Mouse (Mus musculus): ENCODE measurements around the gene Med24. TPM values are rescaled to one million over a fixed set of nuclear protein-coding genes. Genes with fewer than 3 reads are reported as not detected.

Gene Med24
- polyA plus RNA-seq, 1 experiment from 2014 or later: 63.8 TPM

- 54% methylated on average over 12 of the region's 12 CpGs for WGBS
- Histone ChIP-seq H3K4me2 (no peak overlapping the region), H3K4me1 (peaks cover 32% of the 10 kb centered on the region), H3K27me3 (no peaks in the 10 kb centered on the region), H3K36me3 (peaks cover 90% of the 10 kb centered on the region), H3K9ac (no peak overlapping the region), H3K9me3 (no peaks in the 10 kb centered on the region), H3K27ac (peak overlapping the region; percentile 3; the same call in 1 of the 2 replicates), H3K4me3 (no peak overlapping the region)
- no peak for ATAC-seq (ENCODE audit: insufficient number of reproducible peaks, insufficient read depth, low FRiP score, low TSS enrichment, low read depth)
Observed at GRCm38 (mm10) chr11:98710416-98711045, 18.7 kb downstream of the Med24 start.

GRCm38 (mm10) chr11:98709001-98709741 is 20.1 kb downstream of the Med24 start:
- Histone ChIP-seq H3K9ac (no peak overlapping the region), H3K4me2 (no peak overlapping the region), H3K27me3 (no peaks in the 10 kb centered on the region), H3K27ac (peak overlapping the region; percentile 78; the same call in 1 of the 2 replicates), H3K36me3 (peaks cover 90% of the 10 kb centered on the region), H3K9me3 (no peaks in the 10 kb centered on the region), H3K4me3 (no peak overlapping the region), H3K4me1 (peaks cover 32% of the 10 kb centered on the region)
- 84% methylated on average over 26 of the region's 26 CpGs for WGBS
- no peak for ATAC-seq (ENCODE audit: insufficient number of reproducible peaks, insufficient read depth, low FRiP score, low TSS enrichment, low read depth)

- H3K4me3 ChIP-seq: no peak overlapping the region
- peaks cover 32% of the 10 kb centered on the region for H3K4me1 ChIP-seq
- peaks cover 87% of the 10 kb centered on the region for H3K36me3 ChIP-seq
- H3K27me3 ChIP-seq: no peaks in the 10 kb centered on the region
- ATAC-seq (ENCODE audit: insufficient number of reproducible peaks, insufficient read depth, low FRiP score, low TSS enrichment, low read depth): no peak
- H3K27ac ChIP-seq: peak overlapping the region; percentile 78
- H3K9ac ChIP-seq: 0 out of 2 replicates have a peak overlapping the region, but pooled peaks have one; percentile 44
- peak overlapping the region; percentile 24; the same call in 1 of the 2 replicates for H3K4me2 ChIP-seq
- H3K9me3 ChIP-seq: no peaks in the 10 kb centered on the region
- 84% methylated on average over 19 of the region's 19 CpGs for WGBS
Observed at GRCm38 (mm10) chr11:98708282-98708956, 20.8 kb downstream of the Med24 start.

GRCm38 (mm10) chr11:98707401-98708281 is 21.6 kb downstream of the Med24 start:
- peaks cover 80% of the 10 kb centered on the region for H3K36me3 ChIP-seq
- H3K9ac ChIP-seq: 0 out of 2 replicates have a peak overlapping the region, but pooled peaks have one; percentile 44
- peak overlapping the region; percentile 78 for H3K27ac ChIP-seq
- H3K4me1 ChIP-seq: peaks cover 32% of the 10 kb centered on the region
- H3K9me3 ChIP-seq: no peaks in the 10 kb centered on the region
- peak overlapping the region; percentile 24; the same call in 1 of the 2 replicates for H3K4me2 ChIP-seq
- 65% methylated on average over 22 of the region's 22 CpGs for WGBS
- no peak overlapping the region for H3K4me3 ChIP-seq
- peak; percentile 48; the same call in 1 of the 2 replicates for ATAC-seq (ENCODE audit: insufficient number of reproducible peaks, insufficient read depth, low FRiP score, low TSS enrichment, low read depth)
- no peaks in the 10 kb centered on the region for H3K27me3 ChIP-seq

- Histone ChIP-seq H3K27ac (no peak overlapping the region), H3K36me3 (peaks cover 61% of the 10 kb centered on the region), H3K4me2 (no peak overlapping the region), H3K9ac (no peak overlapping the region), H3K27me3 (no peaks in the 10 kb centered on the region), H3K9me3 (no peaks in the 10 kb centered on the region), H3K4me1 (peaks cover 46% of the 10 kb centered on the region), H3K4me3 (no peak overlapping the region)
- ATAC-seq (ENCODE audit: insufficient number of reproducible peaks, insufficient read depth, low FRiP score, low TSS enrichment, low read depth): no peak
- WGBS: 86% methylated on average over 10 of the region's 10 CpGs
Observed at GRCm38 (mm10) chr11:98705021-98705420, 24.2 kb downstream of the Med24 start.

GRCm38 (mm10) chr11:98702323-98702722 is 26.9 kb downstream of the Med24 start:
- peaks cover 36% of the 10 kb centered on the region for H3K36me3 ChIP-seq
- ATAC-seq (ENCODE audit: insufficient number of reproducible peaks, insufficient read depth, low FRiP score, low TSS enrichment, low read depth): 0 out of 2 replicates have a peak, but pooled peaks have one; percentile 38
- no peak overlapping the region for H3K4me3 ChIP-seq
- no peak overlapping the region for H3K27ac ChIP-seq
- H3K9me3 ChIP-seq: no peaks in the 10 kb centered on the region
- H3K4me2 ChIP-seq: no peak overlapping the region
- no peak overlapping the region for H3K9ac ChIP-seq
- no peaks in the 10 kb centered on the region for H3K27me3 ChIP-seq
- WGBS: 75% methylated on average over 5 of the region's 5 CpGs
- peaks cover 19% of the 10 kb centered on the region for H3K4me1 ChIP-seq

GRCm38 (mm10) chr11:98701213-98701670 is 28.0 kb downstream of the Med24 start, which contains the start of gene Csf3:
Csf3 (plus strand) TSS chr11:98701263.
- 0 out of 2 replicates have a peak within 1 kb of the TSS, but pooled peaks have one; percentile 36 for H3K9ac ChIP-seq
- no peak for ATAC-seq (ENCODE audit: insufficient number of reproducible peaks, insufficient read depth, low FRiP score, low TSS enrichment, low read depth)
- no peak within 1 kb of the TSS for H3K27ac ChIP-seq
- no peaks in the 10 kb centered on the region for H3K9me3 ChIP-seq
- H3K4me3 ChIP-seq: no peak within 1 kb of the TSS
- H3K27me3 ChIP-seq: no peaks in the 10 kb centered on the region
- 32% methylated on average over 10 of the region's 10 CpGs for WGBS
- peaks cover 28% of the 10 kb centered on the region for H3K36me3 ChIP-seq
- H3K4me1 ChIP-seq: peaks cover 14% of the 10 kb centered on the region
- no peak within 1 kb of the TSS for H3K4me2 ChIP-seq

- no peak overlapping the region for H3K4me3 ChIP-seq
- no peaks in the 10 kb centered on the region for H3K9me3 ChIP-seq
- no peaks in the 10 kb centered on the region for H3K27me3 ChIP-seq
- peaks cover 14% of the 10 kb centered on the region for H3K4me1 ChIP-seq
- H3K27ac ChIP-seq: no peak overlapping the region
- H3K4me2 ChIP-seq: no peak overlapping the region
- ATAC-seq (ENCODE audit: insufficient number of reproducible peaks, insufficient read depth, low FRiP score, low TSS enrichment, low read depth): no peak
- peaks cover 28% of the 10 kb centered on the region for H3K36me3 ChIP-seq
- H3K9ac ChIP-seq: no peak overlapping the region
- WGBS: 42% methylated on average over 4 of the region's 4 CpGs
Observed at GRCm38 (mm10) chr11:98699911-98700310, 29.3 kb downstream of the Med24 start.

GRCm38 (mm10) chr11:98698849-98699640 is 30.2 kb downstream of the Med24 start:
- Histone ChIP-seq H3K4me1 (peaks cover 14% of the 10 kb centered on the region), H3K9ac (no peak overlapping the region), H3K36me3 (peaks cover 28% of the 10 kb centered on the region), H3K4me2 (no peak overlapping the region), H3K9me3 (no peaks in the 10 kb centered on the region), H3K27ac (no peak overlapping the region), H3K27me3 (no peaks in the 10 kb centered on the region), H3K4me3 (no peak overlapping the region)
- no peak for ATAC-seq (ENCODE audit: insufficient number of reproducible peaks, insufficient read depth, low FRiP score, low TSS enrichment, low read depth)
- WGBS: 85% methylated on average over 16 of the region's 16 CpGs

GRCm38 (mm10) chr11:98697225-98697624 is 32.0 kb downstream of the Med24 start:
- Histone ChIP-seq H3K27ac (no peak overlapping the region), H3K9ac (no peak overlapping the region), H3K4me3 (no peak overlapping the region), H3K4me2 (no peak overlapping the region), H3K36me3 (peaks cover 43% of the 10 kb centered on the region), H3K9me3 (no peaks in the 10 kb centered on the region), H3K27me3 (no peaks in the 10 kb centered on the region), H3K4me1 (peaks cover 14% of the 10 kb centered on the region)
- ATAC-seq (ENCODE audit: insufficient number of reproducible peaks, insufficient read depth, low FRiP score, low TSS enrichment, low read depth): no peak
- WGBS: 86% methylated on average over 12 of the region's 12 CpGs

Data from embryonic facial prominence, embryonic 13.5 days (tissue).